Mouse (Mus musculus): ENCODE data around the gene Cdk5rap2.
A peak's percentile ranks its signal among the peaks of the same experiment; 100 is the strongest.

Gene Cdk5rap2

GRCm38 (mm10) chr4:70409994-70410721, at the start of gene Cdk5rap2:
Gene Cdk5rap2 (minus strand): TSS chr4:70410443.
- DNase-seq (ENCODE audit: low spot score): peak; percentile 87

GRCm38 (mm10) chr4:70452161-70452560, 41.9 kb upstream of the Cdk5rap2 start:
- no peak for DNase-seq (ENCODE audit: low spot score)

- DNase-seq (ENCODE audit: low spot score): no peak
Observed at GRCm38 (mm10) chr4:70451750-70452149, 41.5 kb upstream of the Cdk5rap2 start.

- DNase-seq (ENCODE audit: low spot score): no peak
Observed at GRCm38 (mm10) chr4:70449668-70450067, 39.4 kb upstream of the Cdk5rap2 start.

- DNase-seq (ENCODE audit: low spot score): no peak
Observed at GRCm38 (mm10) chr4:70446774-70447173, 36.5 kb upstream of the Cdk5rap2 start.

- no peak for DNase-seq (ENCODE audit: low spot score)
Observed at GRCm38 (mm10) chr4:70420202-70420601, 10.0 kb upstream of the Cdk5rap2 start.

GRCm38 (mm10) chr4:70412126-70412525, 1.9 kb upstream of the Cdk5rap2 start:
- no peak for DNase-seq (ENCODE audit: low spot score)

- no peak for DNase-seq (ENCODE audit: low spot score)
Observed at GRCm38 (mm10) chr4:70409456-70409855, 787 bp downstream of the Cdk5rap2 start.

- no peak for DNase-seq (ENCODE audit: low spot score)
Observed at GRCm38 (mm10) chr4:70402109-70402819, 8.0 kb downstream of the Cdk5rap2 start.

GRCm38 (mm10) chr4:70399476-70399875, 10.8 kb downstream of the Cdk5rap2 start:
- DNase-seq (ENCODE audit: low spot score): no peak

- no peak for DNase-seq (ENCODE audit: low spot score)
Observed at GRCm38 (mm10) chr4:70399074-70399473, 11.2 kb downstream of the Cdk5rap2 start.

GRCm38 (mm10) chr4:70398088-70398487, 12.2 kb downstream of the Cdk5rap2 start:
- no peak for DNase-seq (ENCODE audit: low spot score)

- DNase-seq (ENCODE audit: low spot score): no peak
Observed at GRCm38 (mm10) chr4:70396701-70397100, 13.5 kb downstream of the Cdk5rap2 start.

- no peak for DNase-seq (ENCODE audit: low spot score)
Observed at GRCm38 (mm10) chr4:70394736-70395135, 15.5 kb downstream of the Cdk5rap2 start.

- DNase-seq (ENCODE audit: low spot score): no peak
Observed at GRCm38 (mm10) chr4:70391760-70392372, 18.4 kb downstream of the Cdk5rap2 start.

- DNase-seq (ENCODE audit: low spot score): no peak
Observed at GRCm38 (mm10) chr4:70391073-70391472, 19.2 kb downstream of the Cdk5rap2 start.

- DNase-seq (ENCODE audit: low spot score): no peak
Observed at GRCm38 (mm10) chr4:70386206-70386605, 24.0 kb downstream of the Cdk5rap2 start.

- DNase-seq (ENCODE audit: low spot score): no peak
Observed at GRCm38 (mm10) chr4:70377359-70377758, 32.9 kb downstream of the Cdk5rap2 start.

- DNase-seq (ENCODE audit: low spot score): no peak
Observed at GRCm38 (mm10) chr4:70365061-70365858, 45.0 kb downstream of the Cdk5rap2 start.

GRCm38 (mm10) chr4:70361366-70361765, 48.9 kb downstream of the Cdk5rap2 start:
- DNase-seq (ENCODE audit: low spot score): no peak

- DNase-seq (ENCODE audit: low spot score): no peak
Observed at GRCm38 (mm10) chr4:70355659-70356350, 54.4 kb downstream of the Cdk5rap2 start.

GRCm38 (mm10) chr4:70354448-70354847, 55.8 kb downstream of the Cdk5rap2 start:
- DNase-seq (ENCODE audit: low spot score): no peak
